Mouse (Mus musculus): ENCODE results near the gene Fam186a. TPM values are rescaled to one million over a fixed set of nuclear protein-coding genes. Genes with fewer than 3 reads are reported as not detected.
"Not testable (repeated sequence)": the region's sequence is repeated elsewhere in the genome, so short reads cannot be mapped to it uniquely, and the experiment has no call there.

The Fam186a gene
- total RNA-seq (2021) = under 1 TPM; 0.04 to 0.06 TPM

DNA sequence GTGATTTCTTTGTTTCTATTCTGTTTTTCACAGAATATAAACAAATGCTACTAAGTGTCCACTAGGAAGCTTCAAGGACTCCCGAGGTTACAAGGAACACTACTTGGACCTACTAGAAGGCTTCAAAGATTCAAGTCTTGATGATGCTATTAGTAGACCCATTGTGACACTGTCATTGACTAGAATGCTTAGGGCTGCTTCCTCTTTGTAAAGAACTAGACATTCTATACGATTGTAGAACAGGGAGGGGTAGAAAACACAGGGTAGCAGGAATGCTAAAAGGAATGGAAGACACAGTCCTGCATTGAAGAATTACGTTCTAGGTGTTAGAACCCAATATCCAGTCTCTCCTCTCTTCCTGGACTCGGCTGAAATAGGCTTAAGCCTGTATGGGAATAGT lies at the start of gene Fam186a:
TSS of gene Fam186a (minus strand) at position 101 of the 400 bp plus-strand sequence.
- DNase-seq = no peak
- intact Hi-C loops (cut with DNase I) = no loop called here

DNA sequence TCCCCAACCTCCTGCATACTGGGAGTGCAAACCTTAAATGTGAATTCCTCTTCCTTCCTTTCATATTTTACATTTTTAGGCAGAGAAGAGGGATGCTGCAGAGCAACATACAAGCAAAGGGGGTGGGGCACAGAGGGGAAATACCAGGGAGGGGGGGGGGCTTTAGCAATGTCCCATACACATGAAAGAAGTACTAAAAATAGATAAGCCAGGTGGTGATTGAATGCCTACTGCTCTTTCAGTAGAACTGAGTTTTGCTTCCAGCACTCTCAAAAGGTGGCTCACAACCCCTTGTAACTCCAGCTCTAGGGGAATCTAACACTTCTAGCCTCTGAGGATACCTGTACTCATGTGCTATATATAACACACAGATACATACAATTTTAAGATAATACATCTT lies 39.3 kb upstream of the Fam186a start:
- intact Hi-C loops (cut with DNase I) = no loop called here

DNA sequence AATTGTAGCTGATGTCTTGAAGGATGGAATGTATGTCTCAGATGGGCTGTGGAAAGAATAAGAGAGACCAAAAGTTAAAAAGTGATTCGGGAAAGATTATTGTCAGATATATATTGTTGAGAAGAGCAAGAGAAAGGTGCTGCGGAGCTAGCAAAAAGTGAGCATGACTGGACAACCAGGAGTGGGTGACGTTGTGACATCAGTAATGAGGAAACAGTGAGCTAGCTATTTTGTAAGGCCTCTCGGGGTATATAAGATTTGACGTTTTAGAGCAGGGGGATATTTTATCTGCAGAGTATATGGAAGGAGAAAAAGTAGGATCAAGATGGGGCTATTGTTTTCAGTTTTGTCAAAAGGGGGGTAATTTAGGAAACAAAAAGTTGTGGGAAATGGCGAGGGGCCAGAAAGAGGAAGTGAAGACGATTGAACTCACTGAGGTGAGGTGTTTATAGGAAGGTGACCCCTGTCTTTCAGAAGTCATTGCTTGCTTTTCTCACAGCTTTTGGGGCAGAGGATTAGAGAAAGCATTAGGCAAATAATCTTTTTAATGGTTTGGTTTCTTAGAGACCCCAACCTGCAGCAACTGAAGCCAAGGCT lies 37.9 kb upstream of the Fam186a start:
- intact Hi-C loops (cut with DNase I) = no loop called here
- no peak for DNase-seq

More for the DNA sequence above, 39.3 kb upstream of the Fam186a start:
- DNase-seq = no peak

DNA sequence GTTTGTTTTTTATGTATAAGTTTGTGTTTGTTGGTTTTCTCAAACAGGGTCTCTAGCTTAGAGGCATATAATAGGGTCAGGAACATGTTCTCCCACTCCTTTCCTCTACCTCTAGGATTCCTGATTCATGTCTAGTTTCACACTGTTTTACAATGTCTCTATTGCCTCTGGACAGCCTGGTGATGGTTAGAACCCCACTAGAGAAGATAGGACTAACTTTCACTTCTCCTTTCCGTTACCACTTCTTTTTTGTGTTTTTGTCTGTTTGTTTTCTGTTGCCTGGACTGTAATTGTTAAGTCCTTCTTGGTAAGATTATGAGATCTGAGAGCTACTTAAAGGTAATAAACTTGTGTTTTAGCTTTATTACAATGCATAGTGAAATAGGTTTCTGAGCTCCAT lies 32.5 kb upstream of the Fam186a start:
- DNase-seq = no peak
- intact Hi-C loops (cut with DNase I) = no loop called here

DNA sequence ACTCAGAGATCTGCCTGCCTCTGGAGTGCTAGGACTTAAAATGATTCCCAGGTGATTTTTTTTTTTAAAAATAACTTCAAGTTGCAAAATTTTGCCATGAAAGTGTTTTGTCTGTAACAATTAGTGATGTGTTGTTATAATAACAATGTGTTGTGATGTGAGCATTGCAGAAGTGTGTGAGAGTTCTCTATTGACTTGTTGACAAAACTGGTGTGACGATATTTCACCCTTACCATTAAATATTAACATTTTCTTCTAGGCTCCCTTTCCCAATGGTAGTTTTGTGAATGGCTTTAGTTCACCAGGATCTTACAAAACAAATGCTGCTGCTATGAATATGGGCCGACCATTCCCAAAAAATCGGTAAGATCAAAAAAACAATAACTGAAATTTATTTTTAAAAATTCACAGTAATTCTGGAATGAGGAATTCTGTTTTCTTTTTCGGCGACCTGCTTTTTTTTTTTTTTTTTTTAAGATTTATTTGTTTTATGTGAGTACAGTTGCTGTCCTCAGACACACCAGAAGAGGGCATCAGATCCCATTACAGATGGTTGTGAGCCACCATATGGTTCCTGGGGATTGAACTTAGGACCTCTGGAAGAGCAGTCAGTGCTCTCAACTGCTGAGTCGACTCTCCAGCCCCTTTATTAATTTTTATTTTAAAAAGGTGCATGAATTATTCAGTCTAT lies 30.4 kb upstream of the Fam186a start:
- intact Hi-C loops (cut with DNase I) = no loop called here
- no peak for DNase-seq

DNA sequence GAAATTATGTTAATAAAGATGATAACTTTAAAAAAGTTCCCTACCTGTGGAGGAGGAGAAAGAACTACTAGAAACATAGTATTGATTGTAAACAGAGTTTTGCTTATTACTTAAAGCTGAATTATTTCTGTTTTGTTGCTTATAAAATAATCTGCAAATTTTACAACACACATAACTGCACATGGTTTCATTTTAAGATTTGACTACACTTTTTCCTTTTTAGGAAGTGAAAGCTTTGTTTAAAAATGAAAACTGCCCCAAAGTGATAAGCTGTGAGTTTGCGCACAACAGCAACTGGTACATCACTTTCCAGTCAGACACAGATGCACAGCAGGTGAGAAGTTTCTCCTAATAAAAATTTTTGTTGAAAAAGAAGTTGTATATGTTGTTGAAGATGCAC lies 26.2 kb upstream of the Fam186a start:
- DNase-seq = no peak
- intact Hi-C loops (cut with DNase I) = no loop called here

DNA sequence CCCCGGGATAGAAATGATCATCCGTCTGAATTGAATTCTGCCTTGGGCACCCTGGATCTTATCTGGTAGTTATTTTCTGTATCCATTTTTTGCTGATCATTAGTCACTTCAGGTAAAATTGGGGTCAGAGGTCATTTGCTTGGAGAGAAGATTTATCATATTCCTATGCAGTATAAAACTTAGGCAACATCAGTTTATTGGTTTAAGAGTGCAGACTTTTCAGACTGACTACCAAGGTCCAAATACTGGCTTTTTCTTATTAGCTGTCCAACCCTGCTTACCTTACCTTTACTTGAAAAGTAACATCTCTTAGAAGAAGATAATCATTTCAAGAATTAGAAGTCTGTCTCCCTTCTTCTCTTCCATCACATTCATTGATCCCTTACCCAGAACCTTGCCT lies 12.9 kb upstream of the Fam186a start:
- intact Hi-C loops (cut with DNase I) = no loop called here
- no peak for DNase-seq

DNA sequence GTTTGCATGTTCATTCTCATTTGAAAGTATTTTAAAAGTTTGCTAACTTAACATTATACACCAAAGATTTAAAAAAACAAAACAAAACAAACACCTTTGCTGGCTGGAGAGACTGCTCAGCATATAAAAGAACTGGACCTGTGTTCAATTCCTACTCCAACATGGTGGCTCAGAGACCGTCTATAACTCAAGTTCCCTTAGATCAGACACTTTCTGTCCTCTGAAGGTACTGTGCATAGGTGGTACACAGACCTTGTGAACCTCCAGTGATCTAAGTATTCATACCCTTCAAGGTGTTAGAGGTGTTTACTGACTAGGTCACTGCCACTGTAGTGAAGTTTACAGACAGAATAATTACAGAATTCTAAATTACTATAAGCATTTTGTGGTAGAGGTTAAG lies 12.4 kb upstream of the Fam186a start:
- intact Hi-C loops (cut with DNase I) = no loop called here
- DNase-seq = no peak

DNA sequence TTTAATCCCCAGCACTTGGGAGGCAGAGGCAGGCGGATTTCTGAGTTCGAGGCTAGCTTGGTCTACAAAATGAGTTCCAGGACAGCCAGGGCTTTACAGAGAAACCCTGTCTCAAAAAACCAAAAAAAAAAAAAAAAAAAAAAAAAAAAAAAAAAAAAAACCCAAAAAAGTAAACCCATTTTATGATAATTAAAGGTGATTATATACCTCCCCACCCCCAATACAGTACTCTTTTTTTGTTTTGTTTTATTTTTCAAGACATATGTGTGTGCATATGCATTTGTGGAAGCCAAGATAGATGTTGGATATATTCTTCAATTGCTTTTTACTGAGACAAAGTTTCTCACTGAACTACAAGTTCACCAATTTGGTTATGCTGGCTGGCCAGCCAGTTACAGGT lies 9.3 kb upstream of the Fam186a start:
- DNase-seq; intact Hi-C loops (cut with DNase I): not testable (repeated sequence)

DNA sequence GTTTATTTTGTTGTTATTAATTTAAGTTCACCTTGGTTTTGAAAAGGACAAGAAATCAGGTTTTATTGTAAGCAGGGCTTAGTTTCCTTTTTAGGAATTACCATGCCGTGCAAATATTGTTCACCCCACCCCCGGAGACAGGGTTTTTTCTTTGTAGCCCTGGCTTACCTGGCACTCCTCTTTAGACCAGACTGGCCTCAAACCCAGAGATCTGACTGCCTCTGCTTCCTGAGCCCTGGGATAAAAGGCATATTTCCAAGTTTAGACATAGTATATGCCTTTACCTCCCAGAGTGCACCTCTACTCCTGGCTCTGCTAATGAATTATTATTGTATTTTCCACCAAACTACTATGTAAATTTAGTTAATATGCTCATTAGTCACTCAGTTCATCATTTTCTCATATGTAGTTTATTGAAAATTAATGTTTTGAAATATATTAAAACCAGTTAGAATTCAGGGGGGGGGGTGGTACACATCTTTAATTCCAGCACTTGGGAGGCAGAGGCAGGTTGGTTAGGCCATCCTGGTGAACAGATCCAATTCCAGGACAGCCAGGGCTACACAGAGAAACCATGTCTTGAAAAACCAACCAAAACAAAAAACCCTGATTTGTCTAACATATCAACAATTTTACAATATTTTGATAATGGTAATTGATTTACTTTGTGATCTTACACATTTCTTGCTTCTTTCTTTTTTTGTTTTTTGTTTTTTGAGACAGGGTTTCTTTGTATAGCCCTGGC lies 7.8 kb upstream of the Fam186a start:
- intact Hi-C loops (cut with DNase I) = no loop called here

DNA sequence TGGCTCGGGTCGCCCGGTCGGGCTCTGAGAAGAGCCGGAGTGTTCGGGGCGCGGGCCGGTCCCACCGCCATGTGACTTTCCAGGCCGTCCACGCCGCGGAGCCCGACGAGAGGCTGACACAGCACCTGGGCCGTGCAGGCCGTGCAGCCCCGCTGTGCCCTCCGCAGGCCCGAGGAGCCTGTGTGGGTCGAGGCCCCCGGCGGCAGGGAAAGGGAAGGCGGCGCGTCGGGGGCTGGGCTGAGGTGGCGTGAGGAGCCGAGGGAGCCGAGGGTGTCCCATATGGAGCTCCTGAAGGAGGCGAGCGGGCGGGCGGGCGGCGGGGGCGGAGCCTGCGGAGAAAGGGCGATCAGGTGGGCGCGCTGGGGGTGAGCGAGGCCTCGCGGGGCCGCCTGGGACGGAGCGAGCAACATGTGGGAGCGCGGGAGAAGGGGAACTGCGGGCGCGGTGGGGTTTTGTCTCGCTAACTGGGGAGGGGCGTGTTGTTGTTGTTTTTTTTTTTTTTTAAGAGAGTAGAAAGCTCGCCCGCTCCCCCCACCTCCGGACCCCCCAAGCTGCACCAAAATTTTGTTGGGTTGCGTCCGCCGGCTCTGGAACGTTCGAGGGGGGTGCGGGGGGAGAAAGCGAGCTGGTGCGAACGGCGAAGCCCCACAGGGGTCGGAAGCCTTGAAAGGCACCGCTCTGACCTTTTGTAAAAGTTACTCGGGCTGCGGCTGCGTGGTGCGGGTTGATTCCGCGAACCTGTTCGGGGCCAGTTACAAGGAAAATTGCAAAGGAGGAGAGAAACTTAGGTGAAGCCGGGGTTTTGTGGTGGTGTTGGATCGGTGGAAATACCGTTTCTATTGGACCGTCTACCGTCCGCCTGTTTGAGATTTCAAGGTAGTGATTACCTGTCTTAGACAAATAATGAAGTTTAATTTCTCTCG lies 6.4 kb upstream of the Fam186a start:
- intact Hi-C loops (cut with DNase I) = no loop called here
- peak; percentile 72 for DNase-seq

More for the DNA sequence above, 7.8 kb upstream of the Fam186a start:
- DNase-seq = no peak

DNA sequence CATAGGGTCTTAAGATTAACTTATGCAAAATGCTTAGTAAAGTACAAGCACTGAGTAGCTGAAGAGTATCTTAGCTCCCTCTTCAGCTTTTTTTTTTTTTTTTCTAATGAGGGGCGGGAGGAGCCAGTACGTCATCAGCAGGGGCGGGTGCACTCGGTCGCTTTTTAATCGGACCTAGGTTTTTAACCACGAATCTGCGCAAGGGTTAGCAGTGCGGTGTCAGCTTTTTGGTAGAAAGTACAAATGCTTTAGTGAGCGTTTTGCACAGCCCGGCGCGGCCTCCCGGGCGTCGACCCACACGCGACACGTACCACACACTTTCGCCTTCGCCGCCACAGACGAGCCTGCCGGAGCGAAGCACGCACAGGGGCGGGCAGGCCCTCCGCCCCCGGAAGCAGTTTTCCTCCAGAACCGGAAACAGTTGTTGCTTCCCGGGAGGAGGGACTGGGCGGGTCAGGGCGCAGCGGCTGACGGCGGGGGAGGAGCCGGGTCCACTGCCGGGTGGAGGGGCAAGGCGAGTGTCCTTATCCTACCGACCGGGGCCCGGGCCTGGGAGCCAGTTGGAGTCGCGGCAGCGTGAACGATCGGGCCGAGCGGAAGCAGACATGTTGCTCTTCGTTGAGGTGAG lies 5.6 kb upstream of the Fam186a start:
- intact Hi-C loops (cut with DNase I) = no loop called here
- DNase-seq = peak; percentile 96

DNA sequence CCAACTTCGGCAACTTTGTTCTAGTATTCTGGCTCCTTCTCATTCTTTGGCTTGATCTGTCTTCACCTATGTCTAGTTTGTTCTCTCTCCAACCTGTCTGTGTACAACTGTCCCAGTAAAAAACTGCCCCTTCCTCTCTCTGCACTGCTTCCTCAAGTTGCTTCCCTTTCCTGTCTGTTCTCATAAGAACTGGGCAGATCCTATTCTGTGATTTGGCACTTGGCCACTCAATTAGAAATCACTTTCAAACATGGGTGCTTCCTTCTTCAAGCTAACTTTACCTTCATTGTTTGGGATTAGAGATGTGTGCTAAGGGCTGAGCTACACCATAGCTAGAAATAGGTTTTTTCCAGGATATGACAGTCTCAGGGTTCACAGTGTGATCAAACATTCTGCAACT lies 3.7 kb upstream of the Fam186a start:
- intact Hi-C loops (cut with DNase I) = no loop called here
- DNase-seq = no peak

DNA sequence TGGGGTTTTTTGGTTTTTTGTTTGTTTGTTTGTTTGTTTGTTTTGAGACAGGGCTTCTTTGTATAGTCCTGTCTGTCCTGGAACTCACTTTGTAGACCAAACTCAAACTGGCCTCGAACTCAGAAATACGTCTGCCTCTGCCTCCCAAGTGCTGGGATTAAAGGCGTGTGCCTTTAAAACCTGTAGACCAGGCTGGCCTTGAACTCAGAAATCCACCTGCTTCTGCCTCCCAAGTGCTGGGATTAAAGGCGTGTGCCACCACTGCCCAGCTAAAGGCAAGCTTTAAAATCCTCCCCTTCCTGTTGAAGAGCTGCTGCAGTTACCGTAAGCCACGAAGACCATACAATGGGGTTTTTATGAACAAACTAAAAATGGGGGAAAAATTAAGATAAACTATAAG lies 2.9 kb upstream of the Fam186a start, which contains the start of gene Larp4:
TSS of gene Larp4 (plus strand) at position 301 of the 400 bp plus-strand sequence.
- DNase-seq; intact Hi-C loops (cut with DNase I): not testable (repeated sequence)

DNA sequence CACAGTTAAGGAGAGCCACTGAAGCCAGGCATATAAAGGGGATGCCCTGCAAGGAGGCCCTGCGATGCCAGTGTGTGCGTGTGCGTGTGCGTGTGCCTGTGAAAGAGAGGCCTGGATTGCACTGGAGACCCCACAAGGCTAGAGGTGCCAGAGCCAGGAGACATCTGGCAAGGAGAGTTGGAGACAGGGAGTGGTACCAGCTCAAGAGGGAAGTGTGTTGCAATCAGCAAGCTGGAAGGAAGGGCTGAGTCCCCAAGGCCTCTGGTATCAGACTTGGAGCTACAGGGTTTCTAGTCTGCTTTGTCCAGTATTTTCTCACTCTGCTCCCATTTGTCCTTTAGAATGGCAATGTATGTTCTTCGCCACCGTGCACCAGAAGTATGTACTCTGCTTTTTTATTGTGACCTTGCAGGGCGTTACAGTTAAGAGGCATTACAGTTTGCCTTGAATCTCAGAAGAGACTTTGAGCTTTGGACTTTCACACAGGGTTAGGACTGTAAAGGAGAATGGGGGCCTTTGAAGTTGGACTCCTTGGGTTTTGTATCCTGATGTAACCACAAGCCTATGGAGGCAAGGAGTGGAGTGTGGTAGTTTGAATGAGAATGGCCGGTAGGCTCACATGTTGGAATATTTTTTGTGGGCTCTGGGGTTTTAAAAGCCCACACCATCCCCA lies 1.6 kb downstream of the Fam186a start:
- intact Hi-C loops (cut with DNase I) = no loop called here
- no peak for DNase-seq

DNA sequence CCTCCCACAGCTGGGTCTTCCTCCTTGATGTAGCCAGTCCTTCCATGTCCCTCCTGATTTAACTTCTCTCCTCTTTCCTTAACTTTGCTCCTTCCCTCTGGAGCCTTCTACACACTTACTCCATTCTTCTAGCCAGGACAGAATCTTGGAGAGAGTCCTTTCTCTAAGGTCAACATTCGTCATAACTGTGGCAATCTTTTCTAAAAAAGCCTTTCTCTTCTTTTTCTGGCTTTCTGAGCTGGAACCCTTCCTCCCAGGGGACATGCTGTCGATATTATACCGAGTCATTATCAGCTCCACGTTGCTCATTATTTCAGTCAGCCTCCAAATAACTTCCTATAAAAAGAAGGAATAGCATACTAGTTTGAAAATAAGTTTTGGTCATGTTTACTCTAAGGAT lies 11.5 kb downstream of the Fam186a start:
- intact Hi-C loops (cut with DNase I) = no loop called here
- DNase-seq = no peak

DNA sequence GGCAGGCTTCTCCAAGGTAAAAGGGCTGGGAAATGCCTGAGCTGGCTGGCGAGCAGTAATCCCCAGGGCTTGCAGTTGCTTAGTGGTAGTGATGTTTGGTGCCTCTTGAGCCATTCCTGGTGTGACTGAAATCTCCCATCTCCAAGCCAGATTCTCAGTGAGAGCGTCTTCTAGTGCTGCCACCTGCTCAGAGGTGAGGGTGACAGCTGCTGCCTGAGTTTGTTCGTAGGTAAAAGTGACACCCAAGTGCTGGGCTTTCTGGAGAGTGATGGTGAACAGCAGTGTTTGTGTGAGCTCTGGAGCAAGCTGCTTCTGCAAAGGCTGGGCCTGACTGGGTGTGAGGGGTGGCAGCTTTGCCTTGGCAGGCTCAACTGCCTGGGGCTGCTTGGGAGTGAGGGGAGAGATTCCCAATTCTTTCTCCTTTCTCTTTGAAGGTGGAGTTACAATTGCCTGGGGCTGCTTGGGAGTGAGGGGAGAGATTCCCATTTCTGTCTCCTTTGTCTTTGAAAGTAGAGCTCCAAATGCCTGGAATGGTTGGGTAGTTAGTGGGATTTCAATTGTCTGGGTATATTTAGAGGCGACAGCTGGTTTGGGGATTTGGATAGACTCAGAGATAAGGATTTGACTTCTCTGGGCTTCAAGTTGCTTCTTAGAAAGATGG lies 25.8 kb downstream of the Fam186a start:
- DNase-seq = no peak
- intact Hi-C loops (cut with DNase I) = no loop called here

DNA sequence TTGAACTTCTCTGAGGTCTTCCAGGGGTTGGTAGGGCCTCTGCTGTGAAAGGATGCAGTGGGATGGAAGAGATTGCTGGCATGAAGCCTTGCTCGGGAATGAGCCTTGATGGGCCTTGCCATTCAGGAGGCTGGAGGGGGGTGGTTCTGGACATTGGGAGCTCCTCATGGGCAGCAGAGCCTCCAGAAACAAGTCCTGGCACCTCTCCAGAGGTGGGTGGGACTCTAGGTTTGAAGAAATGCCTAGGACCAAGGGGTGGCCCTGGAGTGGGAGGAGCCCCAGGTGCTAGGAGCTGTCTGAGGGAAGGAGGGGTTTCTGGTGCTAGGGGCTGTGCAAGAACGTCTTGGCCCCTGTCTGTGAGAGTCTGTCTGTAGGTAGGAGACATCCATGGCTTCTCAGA lies 26.4 kb downstream of the Fam186a start:
- intact Hi-C loops (cut with DNase I) = no loop called here

DNA sequence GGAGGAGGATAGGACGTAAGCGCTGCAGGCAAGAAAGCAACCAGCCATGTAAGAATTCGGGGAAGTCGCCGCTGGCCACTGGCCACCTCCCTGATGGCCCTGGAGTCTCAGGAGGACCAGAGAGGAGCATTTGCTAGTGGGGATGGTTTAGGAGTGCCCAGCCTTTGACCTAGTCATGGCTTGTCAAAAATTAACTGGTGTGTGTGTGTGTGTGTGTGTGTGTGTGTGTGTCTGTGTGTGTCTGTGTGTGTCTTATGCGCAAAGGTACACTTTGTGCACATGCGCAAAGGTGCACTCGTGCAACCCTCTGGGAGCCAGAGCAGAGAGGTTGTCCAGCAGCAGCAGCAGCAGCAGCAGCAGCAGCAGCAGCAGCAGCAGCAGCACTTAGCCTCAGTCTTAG lies 29.0 kb downstream of the Fam186a start:
- intact Hi-C loops (cut with DNase I) = no loop called here
- no peak for DNase-seq

More for the DNA sequence above, 26.4 kb downstream of the Fam186a start:
- peak; percentile 32 for DNase-seq
